Mouse (Mus musculus): ENCODE results near the gene Sptbn4.
A peak's percentile ranks its signal among the peaks of the same experiment; 100 is the strongest.

Gene Sptbn4

DNA sequence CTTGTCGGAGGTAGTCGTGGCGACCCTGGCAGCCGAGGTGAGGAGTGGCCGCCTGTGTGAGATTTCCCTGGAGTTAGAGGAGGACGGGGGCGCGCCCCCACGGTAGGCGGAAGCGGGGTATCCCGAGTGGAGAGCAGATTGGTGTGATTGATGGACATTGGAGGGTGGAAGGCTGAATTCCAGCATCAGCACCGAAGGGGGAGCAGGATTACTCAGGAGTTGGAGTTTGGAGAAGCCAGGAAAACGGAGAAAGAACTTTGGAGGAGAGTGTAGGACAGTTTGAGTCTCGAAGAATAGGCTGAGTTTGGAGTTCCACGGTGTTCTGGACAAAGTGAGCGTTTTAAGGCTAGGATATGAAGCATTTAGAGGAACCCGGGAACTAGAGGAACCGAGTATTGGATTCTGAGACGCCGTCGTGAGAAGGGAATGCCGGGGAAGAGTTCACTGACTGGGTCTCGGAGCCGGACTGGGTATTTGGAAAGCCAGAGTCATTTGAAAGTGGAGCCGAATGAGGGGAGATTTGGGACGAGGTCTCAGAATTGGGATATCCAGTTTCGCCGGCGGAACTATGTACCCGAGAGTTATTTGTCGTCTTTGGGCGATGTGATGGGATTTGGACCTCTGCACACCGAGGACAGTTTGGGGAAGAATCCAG is 26.5 kb upstream of the Sptbn4 start:
- DNase-seq = no peak

DNA sequence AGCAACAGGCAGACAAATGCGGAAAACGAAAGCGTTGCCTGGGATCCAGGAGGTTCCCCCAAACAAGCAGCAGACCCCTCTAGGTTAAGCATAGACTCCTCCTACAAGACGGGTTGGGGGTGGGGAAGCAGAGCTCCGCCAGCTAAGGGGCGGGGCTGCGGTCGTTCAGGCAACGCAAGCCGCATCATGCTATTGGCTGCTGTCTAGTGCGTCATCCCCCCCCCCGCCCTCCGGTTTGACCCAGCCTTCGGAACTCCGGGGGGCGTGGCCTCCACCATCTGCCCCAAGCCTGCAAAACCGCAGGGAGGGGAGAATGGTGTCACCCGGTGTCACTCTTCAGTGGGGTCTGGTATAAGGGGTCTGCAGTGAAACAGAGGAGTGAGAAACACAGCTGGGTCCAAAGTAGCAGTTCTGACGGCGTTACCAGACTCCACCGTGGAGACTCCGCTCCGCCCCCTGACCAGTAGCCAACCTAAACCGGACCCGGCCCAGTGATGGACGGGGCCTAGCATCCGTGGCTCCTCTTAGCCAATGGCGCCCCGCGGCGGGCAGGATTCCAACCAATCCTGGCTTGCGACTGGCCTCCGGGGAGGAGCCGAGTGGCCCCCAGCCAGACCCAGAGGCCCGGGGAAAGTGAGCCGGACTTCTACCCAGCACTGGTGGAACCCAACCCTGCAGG is 25.8 kb upstream of the Sptbn4 start, which contains the start of gene Sertad3:
Sertad3 (plus strand) TSS at position 613 of the 679 bp plus-strand sequence.
- peak; percentile 100 for DNase-seq

DNA sequence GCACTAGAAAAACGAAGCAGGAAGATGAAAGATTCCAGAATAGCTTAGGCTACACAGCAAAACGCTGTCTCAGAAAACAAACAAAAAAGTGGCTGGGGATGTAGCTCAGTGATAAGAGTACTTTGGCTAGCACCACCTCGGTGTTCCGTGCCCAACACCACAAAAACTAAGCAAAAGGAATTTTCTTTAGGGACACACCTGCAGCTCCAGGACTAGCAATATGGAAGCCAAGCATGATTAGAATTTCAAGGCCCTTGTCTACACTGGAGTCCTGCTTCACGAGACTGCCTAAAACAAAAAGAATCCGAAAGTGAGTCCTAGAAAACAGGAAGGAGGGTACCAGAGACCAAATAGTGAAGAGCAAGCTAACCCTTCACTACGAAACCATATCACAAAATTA is 25.1 kb upstream of the Sptbn4 start:
- peak; percentile 51 for DNase-seq

DNA sequence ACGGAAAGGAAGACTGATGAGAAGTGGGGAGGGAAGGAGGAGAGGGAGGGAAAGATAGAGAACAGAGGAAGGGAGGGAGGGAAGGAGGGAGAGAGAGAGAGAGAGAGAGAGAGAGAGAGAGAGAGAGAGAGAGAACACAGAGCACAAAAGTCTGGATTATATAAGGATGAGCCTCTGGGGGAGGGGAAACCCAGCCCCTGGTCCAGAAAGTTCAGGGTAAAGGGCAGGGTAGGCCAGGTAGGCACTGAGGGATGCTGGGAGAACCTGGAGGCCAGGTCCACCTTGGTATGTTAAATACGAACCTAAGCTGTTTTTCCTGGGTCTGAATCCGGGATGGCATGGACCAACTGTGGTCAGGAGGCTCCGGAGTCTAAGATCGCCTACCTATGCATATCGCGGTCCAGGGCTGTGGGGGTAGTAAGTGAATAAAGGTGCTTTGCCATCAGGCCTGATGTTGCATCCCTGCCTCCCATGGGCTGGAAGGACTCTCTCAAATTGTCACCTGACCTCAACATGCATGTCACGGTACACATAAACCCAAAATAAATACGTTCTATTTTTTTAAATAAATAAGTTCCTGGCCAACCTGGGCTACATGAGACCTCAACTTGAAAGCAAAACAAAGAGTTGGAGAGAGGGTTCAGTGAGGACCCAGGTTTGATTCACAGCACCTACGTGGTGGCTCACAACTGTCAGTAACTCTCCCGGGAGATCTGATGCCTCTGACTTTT is 24.1 kb upstream of the Sptbn4 start:
- no peak for DNase-seq

DNA sequence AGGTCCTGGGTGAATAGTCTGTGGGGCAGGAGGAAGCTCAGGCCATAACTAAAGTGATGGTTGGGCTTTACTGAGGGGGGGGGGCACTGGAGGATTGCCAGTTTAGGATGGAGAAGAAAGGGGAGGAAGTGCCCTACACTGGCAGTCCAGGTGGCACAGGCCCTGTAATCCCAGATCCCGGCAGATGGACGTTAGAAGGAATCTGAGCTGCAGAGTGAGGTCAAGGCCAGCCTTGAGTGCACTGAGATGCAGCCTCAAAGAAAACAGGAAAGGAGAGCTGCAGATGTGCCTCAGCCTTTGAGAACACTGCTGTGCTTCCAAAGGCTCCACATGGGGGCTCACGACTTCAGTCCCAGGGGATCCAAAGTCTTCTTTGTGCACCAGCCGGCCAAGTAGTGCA is 20.2 kb upstream of the Sptbn4 start:
- no peak for DNase-seq

DNA sequence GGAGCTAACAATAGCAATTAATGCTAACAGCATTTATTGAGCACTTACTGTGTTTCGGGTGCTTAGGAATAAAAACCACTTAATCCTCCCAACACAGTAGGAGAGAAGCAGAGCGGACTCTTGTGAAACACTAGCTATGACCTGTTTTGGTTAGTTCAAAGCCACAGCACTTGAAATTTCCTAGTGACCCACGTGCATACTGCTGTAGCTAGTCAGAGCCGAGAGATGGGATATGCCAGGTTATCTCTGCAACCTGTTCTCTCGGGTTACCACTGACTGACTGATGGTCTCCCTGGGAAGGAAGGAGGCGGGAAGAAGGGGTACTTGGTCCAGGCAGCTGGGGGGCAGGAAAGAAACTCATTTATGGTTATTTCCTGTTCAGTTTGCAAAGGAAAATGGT is 13.0 kb upstream of the Sptbn4 start:
- DNase-seq = no peak

DNA sequence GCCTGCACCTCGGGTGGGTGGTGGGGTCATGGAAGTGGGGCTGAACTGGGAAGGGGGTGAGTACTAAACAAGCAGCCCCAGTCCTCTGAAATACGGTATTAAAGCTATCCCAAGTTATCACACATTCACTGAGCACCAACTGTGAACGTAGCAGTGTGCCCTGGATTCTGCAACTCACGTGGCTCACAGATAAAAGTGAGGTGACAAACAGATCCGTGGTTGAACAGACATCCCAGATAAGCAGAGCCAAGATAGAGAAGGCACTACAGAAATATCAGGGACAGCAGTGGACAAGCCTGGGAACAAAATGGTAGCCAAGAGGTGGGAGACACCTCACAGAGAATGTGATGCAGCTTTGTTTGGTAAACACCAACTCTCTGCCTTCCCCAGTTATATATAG is 12.2 kb upstream of the Sptbn4 start:
- DNase-seq = no peak

DNA sequence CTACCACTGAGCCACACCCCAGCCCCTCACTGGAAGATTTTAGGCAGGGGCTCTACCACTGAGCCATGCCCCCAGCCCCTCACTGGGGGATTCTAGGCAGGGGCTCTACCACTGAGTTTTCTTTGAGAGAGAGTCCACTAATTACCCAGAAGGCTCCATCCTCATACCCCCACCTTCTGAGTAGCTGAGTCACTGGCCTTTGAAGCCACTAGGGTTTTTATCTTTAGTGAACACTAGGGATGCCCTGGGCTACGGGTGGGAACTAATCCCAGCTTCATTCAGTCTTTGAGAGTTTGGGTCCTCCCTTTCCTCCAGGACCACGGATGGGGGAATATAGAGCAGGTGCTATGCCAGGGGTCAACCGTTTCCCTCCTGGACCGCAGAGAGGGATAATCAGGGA is 11.1 kb upstream of the Sptbn4 start:
- peak; percentile 48 for DNase-seq

DNA sequence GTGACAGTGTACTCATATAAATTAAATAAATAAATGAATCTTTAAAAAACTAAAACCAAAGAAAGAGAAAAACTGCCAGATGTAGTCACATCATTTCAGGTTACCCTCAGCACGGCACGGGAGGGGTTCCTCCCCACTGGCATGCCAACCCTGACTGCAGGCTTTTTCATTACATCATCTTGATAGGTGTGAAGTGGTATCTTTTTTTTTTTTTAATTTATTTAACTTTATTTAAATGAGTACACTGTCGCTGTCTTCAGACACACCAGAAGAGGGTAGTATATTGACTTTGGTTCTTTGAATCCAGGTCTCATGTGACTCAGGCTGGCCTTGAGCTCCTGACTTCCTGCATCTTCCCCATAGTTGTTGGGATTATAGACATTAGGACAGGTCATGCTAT is 7.8 kb upstream of the Sptbn4 start:
- DNase-seq = no peak

DNA sequence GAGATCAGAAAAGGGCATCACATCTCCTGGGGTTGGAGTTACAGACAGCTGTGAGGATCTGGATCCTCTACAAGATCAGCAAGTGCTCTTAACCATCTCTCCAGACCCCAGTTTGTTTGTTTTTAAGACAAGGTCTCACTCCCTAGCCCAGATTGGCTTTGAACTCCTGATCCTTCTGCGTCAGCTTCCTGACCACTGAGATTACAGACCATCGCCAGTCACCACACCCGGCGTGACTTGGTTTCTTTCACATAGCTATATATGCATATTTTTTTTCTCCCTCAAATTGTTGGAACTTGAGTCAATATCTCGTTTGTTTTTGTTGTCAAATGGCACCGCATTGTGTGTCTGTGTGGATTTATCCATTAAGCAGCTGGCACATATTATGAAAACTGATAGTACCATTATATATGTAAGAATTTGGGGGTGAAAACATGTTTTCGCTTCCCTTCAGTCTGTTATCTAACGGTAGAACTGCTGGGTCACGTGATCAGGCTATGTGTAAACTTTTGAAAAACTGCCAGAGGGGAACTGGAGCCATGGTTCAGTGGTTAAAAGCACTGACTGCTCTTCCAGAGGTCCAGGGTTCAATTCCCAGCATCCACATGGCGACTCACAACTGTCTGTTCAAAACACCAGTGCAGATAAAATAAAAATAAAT is 7.1 kb upstream of the Sptbn4 start:
- DNase-seq = peak; percentile 71

DNA sequence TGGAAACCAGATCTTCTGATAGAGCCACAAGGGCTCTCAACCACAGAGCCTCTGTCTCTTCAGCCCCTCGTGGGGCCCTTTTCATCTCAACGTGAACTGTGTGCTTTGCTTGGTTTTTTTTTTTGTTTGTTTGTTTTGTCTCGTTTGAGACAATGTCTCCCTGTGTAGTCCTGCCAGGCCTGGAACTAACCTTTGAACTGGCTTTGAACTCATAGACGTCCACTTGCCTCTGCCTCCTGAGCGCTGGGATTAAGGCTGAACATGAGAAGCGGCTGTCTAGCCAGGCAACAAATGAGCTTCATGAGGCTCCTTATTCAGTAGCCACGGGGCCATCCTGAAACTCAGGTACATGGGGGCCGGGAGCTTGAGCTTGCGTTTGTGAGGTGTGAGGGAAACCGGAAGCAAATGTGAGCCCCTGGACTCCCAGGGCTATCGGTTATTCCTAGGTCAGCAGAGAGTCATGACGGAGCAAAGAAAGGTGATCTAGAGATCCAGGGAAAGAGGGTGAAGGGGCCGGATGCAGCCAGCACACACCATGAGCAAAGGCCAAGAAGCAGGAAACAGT is 4.8 kb upstream of the Sptbn4 start:
- DNase-seq = no peak

DNA sequence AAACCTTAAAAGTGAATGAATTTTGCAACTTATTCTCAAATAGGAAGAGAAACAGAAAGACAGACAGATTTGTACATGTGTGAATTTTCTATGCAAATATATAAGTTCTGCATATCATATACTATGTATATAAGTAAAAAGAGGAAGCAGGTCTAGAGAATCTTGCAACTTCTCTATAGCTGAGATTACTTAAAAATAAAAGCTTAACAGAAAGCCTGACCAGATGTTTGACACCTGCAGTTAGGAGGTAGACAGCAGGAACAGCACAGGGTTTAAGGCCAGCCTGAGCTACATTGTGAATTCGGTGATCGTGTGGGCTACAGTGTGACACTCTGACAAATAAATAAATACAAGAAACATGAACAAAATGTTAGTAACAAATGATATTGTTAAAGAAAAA is 3.9 kb upstream of the Sptbn4 start:
- no peak for DNase-seq

DNA sequence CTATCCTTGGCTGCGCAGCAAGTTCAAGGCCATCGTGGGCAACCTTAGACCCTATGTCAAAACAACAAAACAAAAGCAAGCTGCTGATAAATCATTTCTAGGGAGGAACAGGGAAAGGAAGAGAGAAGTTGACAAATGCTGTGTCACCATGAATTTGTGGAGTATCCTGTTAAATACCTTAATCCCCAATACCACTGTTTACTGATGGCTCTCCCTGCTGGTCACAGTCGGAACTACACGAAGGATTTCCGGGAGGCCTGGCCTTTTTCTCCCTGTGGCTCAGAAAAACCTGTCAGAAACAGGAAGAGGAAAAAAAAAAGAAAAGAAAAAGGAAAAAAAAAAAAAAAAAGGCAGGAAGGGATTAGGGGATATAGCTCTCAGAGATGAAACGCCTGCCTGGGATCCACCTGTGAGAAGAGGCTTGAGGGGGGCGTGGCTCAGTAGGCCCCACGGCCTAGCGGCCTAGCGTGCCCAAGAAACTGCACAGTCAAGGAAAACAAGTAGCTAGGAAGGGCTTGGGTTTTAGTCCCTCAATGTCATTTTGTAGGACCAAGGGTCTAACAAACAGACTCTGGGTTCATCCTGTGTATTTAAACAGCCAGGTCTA is 1.9 kb upstream of the Sptbn4 start:
- peak; percentile 88 for DNase-seq

DNA sequence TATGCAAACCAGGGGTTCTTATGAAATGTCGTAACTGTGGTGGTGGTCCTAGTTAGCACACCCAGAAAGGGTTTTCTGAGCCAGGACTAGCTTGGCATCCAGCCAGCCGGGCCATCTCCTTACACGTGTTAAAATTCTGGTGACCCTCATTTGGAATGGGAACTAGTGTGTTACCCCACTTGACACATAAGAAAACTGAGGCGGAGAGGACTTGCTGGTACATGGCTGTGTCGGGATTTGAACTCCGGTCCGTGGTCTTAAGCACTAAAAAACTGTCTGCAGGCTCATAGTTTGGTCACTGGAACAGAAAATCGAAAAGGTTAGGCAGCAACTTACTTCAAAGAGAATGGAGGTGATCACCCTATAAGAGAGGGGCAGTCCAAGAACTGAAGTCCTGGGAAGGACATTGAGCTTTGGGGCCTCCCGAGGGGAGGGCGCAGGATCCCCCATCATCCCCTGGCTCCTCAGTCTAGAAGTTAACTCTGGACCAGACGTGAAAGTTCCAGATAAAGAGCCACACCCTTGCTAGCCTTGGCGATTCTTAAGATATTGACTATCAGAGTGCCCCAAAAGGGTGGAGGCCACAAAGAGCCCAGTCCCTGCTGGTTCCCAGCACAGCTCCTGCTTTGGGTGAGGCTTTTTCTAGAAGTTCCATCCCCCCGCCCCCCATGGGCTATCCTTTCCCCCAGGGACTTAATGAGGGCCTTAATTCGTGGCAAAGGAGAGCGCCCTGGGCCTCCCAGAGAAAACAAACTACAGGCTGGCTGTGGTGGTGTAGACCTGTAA is 1.1 kb upstream of the Sptbn4 start:
- DNase-seq = peak; percentile 91

DNA sequence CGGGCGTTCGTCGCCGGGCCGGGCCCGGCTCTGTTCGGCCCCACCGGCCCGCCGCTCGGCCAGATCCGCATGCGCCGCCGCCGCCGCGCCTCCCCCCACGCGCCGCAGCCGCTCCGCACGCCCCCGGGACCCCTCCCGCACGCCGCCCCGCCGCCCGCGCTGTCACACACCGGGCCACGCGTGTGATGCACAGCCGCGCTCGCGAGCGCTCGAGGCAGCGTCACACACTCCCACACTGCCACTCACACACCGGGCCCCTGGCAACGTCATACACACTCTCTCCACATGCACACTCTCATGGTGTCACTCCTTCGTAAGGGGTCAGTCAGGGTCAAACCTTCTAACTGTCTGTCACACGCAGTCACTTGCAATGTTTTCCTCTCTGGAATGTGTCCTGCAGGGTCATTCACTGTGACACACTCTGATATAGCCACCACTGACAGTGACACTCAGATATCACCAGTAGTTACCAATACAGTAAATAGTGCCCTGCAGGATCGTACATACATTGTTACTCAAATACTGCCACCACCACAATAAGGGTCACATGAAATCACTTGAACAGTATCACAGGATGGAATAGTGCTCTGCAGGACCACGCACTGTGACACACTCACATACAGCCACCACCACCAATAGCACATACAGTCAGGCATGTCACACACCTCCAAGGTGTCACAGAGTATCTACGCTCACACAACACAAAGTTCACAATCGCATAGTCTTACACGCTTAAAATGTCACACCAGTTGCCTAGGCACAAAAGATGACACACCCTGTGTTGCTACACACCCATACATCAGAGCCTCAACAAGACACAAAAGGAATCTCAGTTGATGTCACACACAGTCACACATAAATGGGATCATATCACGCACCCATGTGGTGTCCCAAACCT is 716 bp downstream of the Sptbn4 start:
- no peak for DNase-seq

DNA sequence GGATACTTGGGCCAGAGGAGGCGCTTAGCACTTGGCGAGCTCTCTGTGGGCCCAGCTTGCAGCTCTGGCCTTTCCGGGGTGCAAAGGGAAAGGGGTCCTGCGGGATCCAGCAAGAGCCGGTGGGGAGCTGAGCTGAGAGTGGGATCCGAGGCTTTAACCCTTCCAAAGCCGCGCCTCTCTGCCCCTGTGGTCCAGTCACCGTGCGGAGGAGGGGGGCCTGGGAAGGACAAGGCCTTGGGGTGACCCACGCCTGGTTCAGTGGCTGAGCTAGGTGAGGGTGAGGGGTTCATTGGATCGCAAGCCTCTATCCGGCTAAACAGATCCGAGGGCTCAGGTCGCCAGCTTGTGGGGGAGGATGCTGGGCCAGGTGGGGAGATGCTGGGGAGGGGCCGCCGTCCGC is 1.4 kb downstream of the Sptbn4 start:
- no peak for DNase-seq

DNA sequence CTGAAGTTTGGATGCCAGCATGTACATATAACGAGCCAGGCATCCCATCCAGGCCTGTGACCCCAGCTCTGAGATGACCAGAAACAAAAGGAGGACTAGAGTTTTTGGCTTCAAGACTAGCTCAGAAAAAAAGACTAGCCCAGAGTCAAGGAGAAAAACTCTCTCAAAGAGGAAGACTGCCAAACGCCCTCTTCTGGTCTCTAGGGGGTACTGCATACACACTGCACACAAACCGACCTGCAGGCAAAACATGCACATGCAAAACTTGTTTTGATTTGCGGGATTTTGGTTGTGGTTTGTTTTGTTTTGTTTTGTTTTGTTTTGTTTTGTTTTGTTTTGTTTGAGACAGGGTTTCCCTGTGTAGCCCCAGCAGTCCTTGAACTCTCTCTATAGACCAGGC is 7.5 kb downstream of the Sptbn4 start:
- DNase-seq = no peak

DNA sequence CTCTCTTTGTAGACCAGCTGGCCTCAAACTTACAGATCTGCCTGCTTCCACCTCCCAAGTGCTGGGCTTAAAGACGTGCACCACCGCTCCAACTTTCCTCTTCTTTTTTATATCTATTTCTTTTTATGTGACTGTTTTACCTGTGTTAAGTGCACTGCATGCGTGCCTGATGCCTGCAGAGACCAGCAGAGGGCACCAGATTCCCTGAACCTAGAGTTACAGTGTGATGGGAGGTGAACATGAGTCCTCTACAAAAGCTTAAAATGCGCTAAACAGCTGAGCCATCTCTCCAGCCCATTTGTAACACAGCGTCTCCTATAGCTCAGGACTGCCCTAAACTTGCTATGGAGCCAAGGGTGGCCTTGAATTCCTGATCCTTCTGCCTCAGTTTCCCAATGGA is 9.9 kb downstream of the Sptbn4 start:
- peak; percentile 78 for DNase-seq

DNA sequence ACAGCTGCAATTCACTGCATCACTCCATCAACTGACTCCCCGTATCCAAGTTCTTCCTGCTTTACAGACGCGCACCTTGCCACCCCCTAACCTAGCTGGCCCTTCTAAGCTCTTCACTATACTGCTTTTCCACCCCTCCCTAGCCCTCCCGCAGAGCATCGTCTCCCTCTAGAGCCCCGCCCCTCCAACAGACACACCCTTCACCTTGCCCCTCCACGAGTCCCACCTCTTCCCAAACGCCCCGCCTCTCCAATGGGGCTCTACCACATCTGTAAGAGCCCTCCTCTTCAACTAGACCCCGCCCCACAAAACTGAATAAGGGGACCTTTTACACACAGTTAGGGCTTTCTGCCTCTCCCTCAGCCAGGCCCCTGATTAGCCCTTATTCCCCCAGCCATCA is 13.7 kb downstream of the Sptbn4 start:
- DNase-seq = peak; percentile 53

DNA sequence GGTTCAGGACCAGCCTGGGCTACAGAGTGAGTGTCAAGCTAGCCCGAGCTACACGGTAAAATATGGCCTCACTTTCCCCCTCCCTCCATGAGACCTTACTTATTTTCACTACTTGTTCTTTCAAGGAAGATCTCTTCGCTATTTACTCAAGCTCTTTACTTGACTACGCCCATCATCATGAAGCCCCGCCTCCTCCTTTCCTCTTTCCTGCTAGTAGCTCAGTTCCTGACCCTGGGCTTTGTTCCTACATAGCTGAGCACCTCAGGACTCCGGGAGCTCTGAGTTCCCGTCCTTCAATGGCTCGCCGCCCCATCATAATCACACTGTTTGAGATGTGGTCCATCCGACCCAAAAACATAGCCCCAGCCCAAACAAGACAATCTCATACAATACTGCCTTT is 14.1 kb downstream of the Sptbn4 start:
- DNase-seq = no peak

DNA sequence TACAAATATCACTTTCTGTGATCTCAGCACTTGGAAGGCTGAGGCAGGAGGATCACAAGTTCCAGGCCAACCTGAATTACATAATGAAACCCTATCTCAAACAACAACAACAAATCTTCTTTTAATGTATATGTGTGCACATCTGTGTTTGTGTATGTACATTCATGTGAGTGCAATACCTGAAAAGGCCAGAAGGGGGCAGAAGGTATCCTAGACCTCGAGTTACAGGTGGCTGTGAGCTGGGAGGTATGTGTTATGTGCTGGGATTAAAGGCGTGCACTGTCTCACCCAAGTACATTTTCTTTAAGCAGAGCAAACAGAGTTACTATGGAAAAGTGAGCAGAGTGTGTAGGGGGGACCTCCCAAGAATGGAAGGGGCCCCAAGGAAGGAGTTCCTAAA is 18.4 kb downstream of the Sptbn4 start:
- DNase-seq = no peak

Measured in liver (tissue).